Mouse (Mus musculus): ENCODE results near the gene Crb2. TPM values are rescaled to one million over a fixed set of nuclear protein-coding genes. Genes with fewer than 3 reads are reported as not detected.
A peak's percentile ranks its signal among the peaks of the same experiment; 100 is the strongest.

The Crb2 gene
- total RNA-seq, 1 experiment: 1.7 TPM

DNA sequence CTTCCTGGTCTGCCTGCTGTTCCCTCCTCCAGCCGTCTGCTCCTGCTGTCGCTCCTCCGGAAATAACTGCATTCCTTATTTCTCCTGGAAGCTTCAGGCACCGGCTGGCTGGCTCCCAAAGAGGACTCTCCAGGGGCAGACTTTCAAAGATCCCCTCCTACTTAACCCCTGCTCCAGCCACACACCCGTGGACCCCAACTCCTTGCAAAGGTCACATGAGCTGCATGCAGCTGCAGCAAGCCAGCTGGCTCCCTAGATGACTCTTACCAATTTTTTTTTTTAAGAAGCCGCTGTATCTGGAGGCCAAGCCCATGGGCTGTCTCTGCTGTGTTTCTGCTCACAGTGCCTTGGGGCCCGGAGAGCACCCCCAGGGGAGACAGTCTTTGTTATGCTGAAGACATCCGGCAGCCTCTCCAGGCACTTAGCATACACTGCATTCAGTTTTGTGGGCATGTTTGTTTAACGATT, 8.9 kb upstream of the Crb2 start:
- H3K9me3 ChIP-seq (ENCODE audit: control insufficient read depth, insufficient read depth, low read depth, low read length): no peaks in the 10 kb centered on the region
- no peaks in the 10 kb centered on the region for H3K36me3 ChIP-seq (ENCODE audit: control insufficient read depth, insufficient read depth, low read length, poor library complexity, severe bottlenecking)
- peak overlapping the region in 1 of 2 experiments; percentile 22; a peak in 1 of 4 replicates for H3K4me3 ChIP-seq (ENCODE audit: insufficient read depth in 1 of 2, low read depth in 1 of 2, low read length in 2 of 2, poor library complexity in 1 of 2, severe bottlenecking in 1 of 2)
- H3K4me1 ChIP-seq (ENCODE audit: control insufficient read depth in 2 of 2, insufficient read depth in 2 of 2, low read length in 2 of 2, poor library complexity in 1 of 2): peaks cover 12 to 51% of the 10 kb centered on the region in 2 experiments
- peak; percentile 73 for DNase-seq (ENCODE audit: low read depth, low spot score)
- H3K9ac ChIP-seq (ENCODE audit: insufficient read depth, low read depth, low read length, poor library complexity, severe bottlenecking): no peak overlapping the region
- in situ Hi-C loops (cut with MboI; ENCODE audit: low sequenced_read_pairs in 2 of 2, unreplicated experiment in 2 of 2): no loop called here
- no peak for TF ChIP-seq HCFC1 (IDR thresholded peaks at IDR 0.05; ENCODE audit: borderline replicate concordance, insufficient read depth, low read length)
- no peak for TF ChIP-seq ZC3H11A (IDR thresholded peaks at IDR 0.05; ENCODE audit: borderline replicate concordance, low read depth, low read length)
- no peak for TF ChIP-seq MAFK (IDR thresholded peaks at IDR 0.05; ENCODE audit: insufficient read depth, low read depth, low read length)
- TF ChIP-seq ZNF384 (IDR thresholded peaks at IDR 0.05; ENCODE audit: low read depth, low read length): peak; percentile 88
- 0 out of 2 replicates have a peak, but pooled peaks have one; percentile 14 for TF ChIP-seq CHD2 (IDR thresholded peaks at IDR 0.05; ENCODE audit: low read depth, low read length)
- peak overlapping the region; percentile 48; the same call in 1 of the 2 replicates for H3K27ac ChIP-seq (ENCODE audit: insufficient read depth, low read depth, low read length, poor library complexity, severe bottlenecking)

DNA sequence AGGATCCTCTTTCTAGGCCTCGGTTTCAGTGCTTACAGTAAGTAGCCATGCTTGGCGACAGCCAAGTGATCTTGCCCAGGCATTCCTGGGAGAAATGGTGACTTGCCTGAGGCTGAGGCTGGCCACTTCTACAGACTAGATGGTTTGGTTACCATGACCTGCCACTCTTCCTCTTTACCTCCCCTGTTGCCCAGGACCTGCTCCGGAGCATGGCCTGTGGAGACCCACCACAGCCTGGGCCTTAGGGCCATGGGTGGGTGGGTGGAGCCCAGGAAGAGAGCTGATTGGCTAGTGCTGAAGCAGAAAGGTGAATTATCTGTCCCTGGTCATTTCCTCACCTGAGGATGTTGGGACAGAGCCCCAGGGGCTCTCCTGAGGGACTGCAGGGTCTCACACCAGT, 8.3 kb upstream of the Crb2 start:
- no peak overlapping the region for H3K9ac ChIP-seq (ENCODE audit: insufficient read depth, low read depth, low read length, poor library complexity, severe bottlenecking)
- TF ChIP-seq ZNF384 (IDR thresholded peaks at IDR 0.05; ENCODE audit: low read depth, low read length): no peak
- no peak for TF ChIP-seq CHD2 (IDR thresholded peaks at IDR 0.05; ENCODE audit: low read depth, low read length)
- no peak for TF ChIP-seq ZC3H11A (IDR thresholded peaks at IDR 0.05; ENCODE audit: borderline replicate concordance, low read depth, low read length)
- TF ChIP-seq HCFC1 (IDR thresholded peaks at IDR 0.05; ENCODE audit: borderline replicate concordance, insufficient read depth, low read length): no peak
- TF ChIP-seq MAFK (IDR thresholded peaks at IDR 0.05; ENCODE audit: insufficient read depth, low read depth, low read length): no peak
- DNase-seq (ENCODE audit: low read depth, low spot score): no peak
- no peaks in the 10 kb centered on the region for H3K9me3 ChIP-seq (ENCODE audit: control insufficient read depth, insufficient read depth, low read depth, low read length)
- in situ Hi-C loops (cut with MboI; ENCODE audit: low sequenced_read_pairs in 2 of 2, unreplicated experiment in 2 of 2): no loop called here
- H3K4me3 ChIP-seq (ENCODE audit: insufficient read depth in 1 of 2, low read depth in 1 of 2, low read length in 2 of 2, poor library complexity in 1 of 2, severe bottlenecking in 1 of 2): no peak overlapping the region
- H3K4me1 ChIP-seq (ENCODE audit: control insufficient read depth in 2 of 2, insufficient read depth in 2 of 2, low read length in 2 of 2, poor library complexity in 1 of 2): peaks cover 12 to 51% of the 10 kb centered on the region in 2 experiments
- H3K27ac ChIP-seq (ENCODE audit: insufficient read depth, low read depth, low read length, poor library complexity, severe bottlenecking): peak overlapping the region; percentile 74
- H3K36me3 ChIP-seq (ENCODE audit: control insufficient read depth, insufficient read depth, low read length, poor library complexity, severe bottlenecking): no peaks in the 10 kb centered on the region

DNA sequence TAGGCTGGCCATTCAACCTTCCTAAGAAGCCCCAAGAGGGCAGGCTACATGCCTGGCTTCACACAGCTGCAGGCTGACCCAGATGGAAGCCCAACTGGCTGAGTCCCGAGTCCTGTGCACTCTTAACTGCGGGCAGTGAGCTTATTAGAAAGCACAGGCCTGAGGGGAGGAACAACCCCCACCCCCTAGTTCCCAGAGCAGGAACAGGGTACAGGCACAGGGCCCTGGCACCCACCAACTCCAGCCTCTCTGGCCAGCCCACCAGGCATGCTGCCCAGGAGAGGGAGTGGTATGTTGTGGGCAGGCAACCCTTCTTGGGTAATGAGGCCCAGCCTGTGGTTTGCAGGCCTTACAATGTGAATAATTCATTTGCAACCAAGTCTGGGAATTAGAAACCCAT, 7.1 kb upstream of the Crb2 start:
- Histone ChIP-seq H3K27ac (ENCODE audit: insufficient read depth, low read depth, low read length, poor library complexity, severe bottlenecking) (no peak overlapping the region), H3K9me3 (ENCODE audit: control insufficient read depth, insufficient read depth, low read depth, low read length) (no peaks in the 10 kb centered on the region), H3K36me3 (ENCODE audit: control insufficient read depth, insufficient read depth, low read length, poor library complexity, severe bottlenecking) (no peaks in the 10 kb centered on the region), H3K9ac (ENCODE audit: insufficient read depth, low read depth, low read length, poor library complexity, severe bottlenecking) (no peak overlapping the region), H3K4me3 (ENCODE audit: insufficient read depth in 1 of 2, low read depth in 1 of 2, low read length in 2 of 2, poor library complexity in 1 of 2, severe bottlenecking in 1 of 2) (no peak overlapping the region), H3K4me1 (ENCODE audit: control insufficient read depth in 2 of 2, insufficient read depth in 2 of 2, low read length in 2 of 2, poor library complexity in 1 of 2) (peaks cover 12 to 48% of the 10 kb centered on the region in 2 experiments)
- TF ChIP-seq CHD2 (IDR thresholded peaks at IDR 0.05; ENCODE audit: low read depth, low read length) (no peak), ZC3H11A (IDR thresholded peaks at IDR 0.05; ENCODE audit: borderline replicate concordance, low read depth, low read length) (no peak), ZNF384 (IDR thresholded peaks at IDR 0.05; ENCODE audit: low read depth, low read length) (no peak), HCFC1 (IDR thresholded peaks at IDR 0.05; ENCODE audit: borderline replicate concordance, insufficient read depth, low read length) (no peak), MAFK (IDR thresholded peaks at IDR 0.05; ENCODE audit: insufficient read depth, low read depth, low read length) (no peak)
- in situ Hi-C loops (cut with MboI; ENCODE audit: low sequenced_read_pairs in 2 of 2, unreplicated experiment in 2 of 2): no loop called here
- DNase-seq (ENCODE audit: low read depth, low spot score): no peak

DNA sequence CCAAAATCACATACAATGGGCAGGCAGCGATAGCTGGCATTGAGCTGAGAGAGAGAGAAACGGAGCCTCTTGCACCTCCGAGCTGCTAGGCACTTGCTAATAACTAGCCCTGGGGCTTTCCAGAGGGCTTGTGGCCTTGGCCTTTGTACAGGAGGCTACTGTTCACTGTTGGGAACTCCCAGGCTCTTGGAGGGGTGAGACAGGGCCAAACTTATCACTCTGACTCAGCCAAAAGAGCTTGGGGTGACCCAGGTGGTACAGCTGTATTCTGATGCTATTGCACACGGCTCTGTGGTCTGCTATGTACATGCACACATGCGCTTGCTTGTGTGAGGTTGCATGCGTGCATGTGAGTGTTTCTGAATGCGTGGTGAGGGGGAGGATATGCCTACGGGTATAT, 6.3 kb upstream of the Crb2 start:
- Histone ChIP-seq H3K27ac (ENCODE audit: insufficient read depth, low read depth, low read length, poor library complexity, severe bottlenecking) (no peak overlapping the region), H3K4me1 (ENCODE audit: control insufficient read depth in 2 of 2, insufficient read depth in 2 of 2, low read length in 2 of 2, poor library complexity in 1 of 2) (peaks cover 10 to 45% of the 10 kb centered on the region in 2 experiments), H3K9ac (ENCODE audit: insufficient read depth, low read depth, low read length, poor library complexity, severe bottlenecking) (no peak overlapping the region), H3K36me3 (ENCODE audit: control insufficient read depth, insufficient read depth, low read length, poor library complexity, severe bottlenecking) (no peaks in the 10 kb centered on the region), H3K9me3 (ENCODE audit: control insufficient read depth, insufficient read depth, low read depth, low read length) (no peaks in the 10 kb centered on the region), H3K4me3 (ENCODE audit: insufficient read depth in 1 of 2, low read depth in 1 of 2, low read length in 2 of 2, poor library complexity in 1 of 2, severe bottlenecking in 1 of 2) (no peak overlapping the region)
- DNase-seq (ENCODE audit: low read depth, low spot score): no peak
- no peak for TF ChIP-seq ZNF384 (IDR thresholded peaks at IDR 0.05; ENCODE audit: low read depth, low read length)
- in situ Hi-C loops (cut with MboI; ENCODE audit: low sequenced_read_pairs in 2 of 2, unreplicated experiment in 2 of 2): no loop called here
